Mouse (Mus musculus) heart, adult 2 months (tissue): ENCODE results near the gene Dxo. TPM values are rescaled to one million over a fixed set of nuclear protein-coding genes. Genes with fewer than 3 reads are reported as not detected.

Experiments used
- DNase-seq, 2 experiments: peaks; one replicate each; pipeline ENCODE4 v3.0.0; 2021
- H3K27ac ChIP-seq: fragments of 200-600 bp; 2 replicates; pipeline ENCODE4 v1.8.1; 2022
- H3K27me3 ChIP-seq: fragments of 200-500 bp; 2 replicates; pipeline ENCODE4 v1.6.1; 2012; ENCODE audit warnings: mild to moderate bottlenecking, low read length, inconsistent platforms, mixed read lengths; ENCODE audit not compliant: control insufficient read depth, insufficient read depth
- H3K36me3 ChIP-seq: fragments of 200-500 bp; 2 replicates; pipeline ENCODE4 v1.6.1; 2012; ENCODE audit warnings: low read length, inconsistent platforms; ENCODE audit not compliant: control insufficient read depth, insufficient read depth
- H3K4me1 ChIP-seq: fragments of 200-500 bp; 2 replicates; pipeline ENCODE4 v1.6.1; 2011; ENCODE audit warnings: low read length; ENCODE audit not compliant: control insufficient read depth, insufficient read depth
- H3K4me3 ChIP-seq: fragments of 200-600 bp; 2 replicates; pipeline ENCODE4 v1.8.1; 2022
- H3K79me2 ChIP-seq: fragments of 200-500 bp; replicated peaks from 2 replicates; pipeline ENCODE4 v1.6.1; 2012; ENCODE audit warnings: mild to moderate bottlenecking, inconsistent platforms, low read length, moderate library complexity, mixed read lengths; ENCODE audit not compliant: control insufficient read depth, insufficient read depth
- H3K9ac ChIP-seq: fragments of 200-500 bp; 2 replicates; pipeline ENCODE4 v1.6.1; 2012; ENCODE audit warnings: low read depth, mild to moderate bottlenecking, control low read depth, inconsistent platforms, low read length, mixed read lengths
- CTCF ChIP-seq: fragments of 200-600 bp; IDR thresholded peaks from 2 replicates; pipeline ENCODE4 v1.8.1; 2022; ENCODE audit warnings: antibody characterized with exemption, mild to moderate bottlenecking, moderate library complexity
- EP300 ChIP-seq: fragments of 200-500 bp; IDR thresholded peaks from 2 replicates; pipeline ENCODE4 v1.6.1; 2011; ENCODE audit warnings: low read depth, low read length, control low read depth; ENCODE audit not compliant: insufficient read depth
- POLR2A ChIP-seq: fragments of 200-500 bp; IDR thresholded peaks from 2 replicates; pipeline ENCODE4 v1.6.1; 2011; ENCODE audit warnings: mild to moderate bottlenecking, low read depth, low read length, control low read depth; ENCODE audit not compliant: insufficient read depth
- WGBS: fragments of 180-500 bp; shearing (Covaris S2); methylation state at CpG from one replicate; pipeline ENCODE4 v1.1.7; 2018; 5-methylcytosine and 5-hydroxymethylcytosine counted together
- intact Hi-C: fragments of 180-260 bp; cut with DNase I; formaldehyde crosslinking; loops from one replicate; pipeline ENCODE4 v1.15.1; 2025
- polyA plus RNA-seq: library from polyadenylated mRNA; depleted of rRNA; stranded (reverse); fragments of >200 nt; gene quantifications from 2 replicates; pipeline ENCODE4 v1.2.3, GENCODE M21; 2012
- total RNA-seq, 2 experiments: library from RNA; stranded (reverse); gene quantifications; 2 replicates each; pipeline ENCODE4 v1.2.3; 2021

Dxo gene
- total and polyA plus RNA-seq, 3 experiments = 12.4 to 28.3 (median 14.2) TPM

DNA sequence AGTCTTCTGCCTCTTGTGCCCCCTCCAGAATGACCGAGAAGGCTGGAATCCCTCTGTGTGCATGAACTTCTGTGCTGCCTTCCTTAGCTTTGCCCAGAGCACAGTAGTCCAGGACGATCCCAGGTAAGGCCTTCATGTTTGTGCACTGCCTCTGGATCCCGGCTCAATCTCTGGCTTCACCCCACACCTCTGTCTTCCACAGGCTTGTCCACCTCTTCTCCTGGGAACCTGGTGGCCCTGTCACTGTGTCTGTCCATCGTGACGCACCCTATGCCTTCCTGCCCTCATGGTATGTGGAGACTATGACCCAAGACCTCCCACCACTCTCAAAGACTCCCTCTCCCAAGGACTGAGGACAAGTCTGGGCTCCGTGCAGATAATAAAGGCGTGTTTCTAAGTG, 2.0 kb downstream of the Dxo start:
- intact Hi-C loops = loop anchor here (5.0 to 10.0 kb wide), 2 partner anchors 144 to 406 kb away; partner anchors contain the start of genes Ddx39b and Lsm2
- peaks cover 2% of the 10 kb centered on the region; the same call in 1 of the 2 replicates for H3K79me2 ChIP-seq
- no peak overlapping the region for H3K4me3 ChIP-seq
- no peak for DNase-seq
- TF ChIP-seq EP300 (no peak), POLR2A (no peak), CTCF (no peak)
- H3K27me3 ChIP-seq = no peaks in the 10 kb centered on the region
- H3K27ac ChIP-seq = no peak overlapping the region
- H3K4me1 ChIP-seq = peaks cover 4% of the 10 kb centered on the region
- no peak overlapping the region for H3K9ac ChIP-seq
- no peaks in the 10 kb centered on the region for H3K36me3 ChIP-seq
- 84% methylated on average over 7 of the region's 7 CpGs for WGBS

DNA sequence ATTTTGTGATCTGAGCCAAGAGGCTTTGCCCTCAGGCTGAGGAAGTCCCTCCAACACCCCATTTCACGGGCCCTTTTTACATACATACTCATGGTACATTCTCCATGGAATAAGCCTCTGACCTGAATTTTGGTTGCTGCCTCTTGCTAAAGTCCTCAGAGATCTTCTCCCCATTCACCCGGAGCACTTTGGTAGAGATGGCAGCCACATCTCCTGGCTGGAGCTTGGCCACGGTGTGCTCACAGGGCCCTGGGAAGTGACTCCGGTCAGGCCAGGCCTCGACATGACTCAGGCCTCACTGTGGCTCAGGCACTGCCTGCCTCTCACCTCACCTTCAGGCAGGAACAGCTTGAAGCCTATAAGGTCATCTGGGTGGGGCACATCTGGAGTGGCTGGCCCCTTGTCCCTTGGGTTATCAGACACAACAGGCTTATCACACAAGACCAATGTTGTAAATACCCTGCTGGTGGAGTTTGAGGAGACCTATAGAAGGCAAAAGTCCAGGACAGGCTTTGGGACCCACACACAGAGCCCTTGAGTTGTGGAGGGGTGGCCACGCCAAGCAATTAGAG, 4.0 kb downstream of the Dxo start:
- WGBS = 82% methylated on average over 6 of the region's 6 CpGs
- H3K4me3 ChIP-seq = no peak overlapping the region

DNA sequence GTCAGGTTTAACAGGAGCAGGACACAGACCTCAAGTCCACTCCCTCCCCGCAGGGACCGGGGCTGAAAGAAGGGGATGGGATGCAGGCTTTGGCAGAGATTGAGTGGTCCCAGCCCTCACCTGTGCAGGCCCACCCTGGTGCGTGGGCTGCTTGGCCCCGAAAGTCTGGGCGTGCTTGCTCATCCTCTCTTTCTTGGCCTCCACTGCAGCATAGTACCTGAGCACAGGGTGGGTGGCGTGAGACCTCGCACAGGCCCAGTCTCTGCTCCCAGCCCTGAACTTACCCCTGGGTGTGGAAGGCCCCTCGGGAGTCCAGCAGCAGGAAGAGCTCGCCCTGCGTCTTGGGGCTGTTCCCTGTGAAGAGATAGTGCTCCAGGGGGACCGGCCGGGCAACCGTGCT, 8.1 kb downstream of the Dxo start:
- no peak overlapping the region for H3K27ac ChIP-seq
- H3K79me2 ChIP-seq = no peaks in the 10 kb centered on the region
- intact Hi-C loops = no loop called here
- peaks cover 3% of the 10 kb centered on the region for H3K4me1 ChIP-seq
- no peak for DNase-seq
- H3K4me3 ChIP-seq = no peak overlapping the region
- TF ChIP-seq POLR2A = no peak
- TF ChIP-seq EP300 = no peak
- TF ChIP-seq CTCF = no peak
- WGBS = 87% methylated on average over 13 of the region's 13 CpGs
- H3K36me3 ChIP-seq = no peaks in the 10 kb centered on the region
- H3K9ac ChIP-seq = no peak overlapping the region
- no peaks in the 10 kb centered on the region for H3K27me3 ChIP-seq

More for the DNA sequence above, 4.0 kb downstream of the Dxo start:
- no peaks in the 10 kb centered on the region for H3K27me3 ChIP-seq
- DNase-seq = no peak
- H3K27ac ChIP-seq = no peak overlapping the region
- no peaks in the 10 kb centered on the region for H3K36me3 ChIP-seq
- H3K4me1 ChIP-seq = peaks cover 3% of the 10 kb centered on the region
- intact Hi-C loops = no loop called here
- TF ChIP-seq EP300 = no peak
- TF ChIP-seq POLR2A = no peak
- TF ChIP-seq CTCF = no peak
- H3K9ac ChIP-seq = no peak overlapping the region
- H3K79me2 ChIP-seq = peaks cover 2% of the 10 kb centered on the region; the same call in 1 of the 2 replicates

DNA sequence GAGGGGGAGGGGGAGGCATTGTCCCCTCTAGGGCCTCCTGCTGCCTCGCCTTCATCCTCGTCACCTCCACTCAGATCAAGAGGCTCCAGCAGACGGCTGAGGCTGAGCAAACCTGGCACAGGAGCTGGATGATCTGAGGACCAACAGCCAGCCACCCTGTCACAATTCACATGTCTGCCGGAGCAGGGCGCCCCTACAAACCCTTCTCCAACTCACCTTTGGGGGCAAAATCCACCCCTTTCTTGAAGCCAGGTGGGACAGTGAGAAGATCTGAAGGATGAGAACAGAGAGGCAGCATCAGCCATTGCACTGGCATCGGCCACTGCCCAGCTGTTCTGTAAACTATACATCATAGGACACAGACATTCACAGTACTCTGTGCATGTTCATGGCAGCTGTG, 10.4 kb downstream of the Dxo start:
- Histone ChIP-seq H3K27me3 (no peaks in the 10 kb centered on the region), H3K27ac (no peak overlapping the region), H3K4me1 (peaks cover 3% of the 10 kb centered on the region), H3K9ac (no peak overlapping the region), H3K79me2 (no peaks in the 10 kb centered on the region), H3K4me3 (no peak overlapping the region), H3K36me3 (no peaks in the 10 kb centered on the region)
- intact Hi-C loops = no loop called here
- TF ChIP-seq EP300 = no peak
- TF ChIP-seq POLR2A = no peak
- no peak for TF ChIP-seq CTCF
- WGBS = 92% methylated on average over 6 of the region's 6 CpGs
- DNase-seq = no peak

DNA sequence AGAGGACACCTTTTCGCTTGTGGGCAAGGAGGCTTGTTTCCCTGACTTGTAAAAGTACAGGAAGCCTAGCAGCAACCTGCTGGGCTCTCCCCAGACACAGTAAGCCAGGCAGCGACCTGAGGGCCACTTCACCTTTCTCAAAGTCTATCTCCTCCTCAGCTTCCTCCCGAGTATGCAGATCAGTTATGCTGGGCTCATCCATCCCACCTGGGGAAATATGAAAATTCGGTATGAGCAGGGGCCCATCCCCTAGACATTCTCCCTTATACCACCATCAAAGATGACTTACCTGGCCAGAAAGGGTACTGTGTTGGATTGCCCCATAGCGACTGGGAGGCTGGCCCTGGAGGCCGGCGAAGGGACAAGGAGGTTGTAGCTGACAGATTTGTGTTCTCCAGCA, 10.8 kb downstream of the Dxo start:
- H3K4me1 ChIP-seq = peaks cover 3% of the 10 kb centered on the region
- no peak for DNase-seq
- H3K9ac ChIP-seq = no peak overlapping the region
- H3K4me3 ChIP-seq = no peak overlapping the region
- H3K79me2 ChIP-seq = no peaks in the 10 kb centered on the region
- H3K27me3 ChIP-seq = no peaks in the 10 kb centered on the region
- TF ChIP-seq EP300 (no peak), CTCF (no peak), POLR2A (no peak)
- H3K27ac ChIP-seq = no peak overlapping the region
- 94% methylated on average over 7 of the region's 7 CpGs for whole genome bisulfite sequencing
- H3K36me3 ChIP-seq = no peaks in the 10 kb centered on the region
- intact Hi-C loops = no loop called here

DNA sequence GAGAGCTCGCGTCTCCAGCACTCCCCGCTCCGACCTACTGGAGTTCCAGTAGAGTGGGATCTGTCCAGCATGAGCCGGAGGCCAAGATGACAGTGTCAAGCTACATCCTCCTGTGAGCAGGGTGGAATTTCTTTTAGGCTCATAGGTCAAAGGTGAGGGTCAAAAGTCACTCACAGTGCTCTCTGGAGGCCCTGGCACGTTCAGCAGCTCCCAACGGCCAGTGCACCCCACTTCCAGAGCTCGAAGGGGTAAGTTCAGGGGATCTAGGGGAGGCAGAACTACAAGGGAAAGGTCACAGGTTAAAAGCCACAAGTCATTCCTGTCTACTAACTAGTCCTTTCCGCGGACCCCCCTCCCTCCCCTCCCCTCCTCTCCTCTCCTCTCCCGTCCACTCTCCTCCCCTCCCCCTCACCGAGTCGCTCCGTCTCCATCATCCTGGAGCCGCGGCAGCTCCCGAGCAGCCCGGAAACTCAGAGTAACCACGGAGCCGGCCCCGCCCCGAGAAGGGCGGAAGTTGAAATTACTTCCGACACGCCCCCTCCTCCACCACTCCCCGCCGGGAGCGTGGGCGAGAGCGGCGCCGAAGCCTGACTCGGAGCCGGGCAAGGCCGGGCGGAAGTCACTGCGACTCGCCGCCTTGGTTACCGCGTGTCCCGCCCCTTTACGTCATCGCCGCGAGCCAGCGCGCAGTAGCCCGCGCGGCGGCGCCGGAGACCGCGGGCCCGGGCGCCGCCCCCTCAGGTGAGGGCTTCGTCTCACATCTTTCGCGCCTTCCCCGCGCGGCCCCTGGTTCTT, 13.1 kb downstream of the Dxo start, which contains the start of the genes Skiv2l and Nelfe:
TSS of gene Skiv2l (minus strand) at position 489 of the 795 bp plus-strand sequence.
TSS of gene Nelfe (plus strand) at position 670 of the 795 bp plus-strand sequence.
- Histone ChIP-seq H3K27me3 (no peaks in the 10 kb centered on the region), H3K9ac (peak within 1 kb of the TSS; percentile 81), H3K27ac (peak within 1 kb of the TSS; percentile 74), H3K4me1 (peaks cover 3% of the 10 kb centered on the region), H3K36me3 (no peaks in the 10 kb centered on the region), H3K4me3 (peak within 1 kb of the TSS; percentile 100), H3K79me2 (no peaks in the 10 kb centered on the region)
- DNase-seq = peak; percentile 98 to 99
- TF ChIP-seq CTCF (peak; percentile 53), POLR2A (peak; percentile 12; the same call in 1 of the 2 replicates), EP300 (no peak)
- intact Hi-C loops = loop anchor here (1.0 to 10.0 kb wide), 3 partner anchors 13 to 385 kb away; partner anchors contain the start of genes Atp6v1g2, Dxo and Nfkbil1
- 1% methylated on average over 65 of the region's 65 CpGs for WGBS
